Mouse (Mus musculus) megakaryocyte, adult 5-6 weeks (primary cell): Measurements from ENCODE around the gene Sacs. TPM values are rescaled to one million over a fixed set of nuclear protein-coding genes. Genes with fewer than 3 reads are reported as not detected.

Source experiments
- ATAC-seq: 2 replicates; pipeline ENCODE4 v1.8.0; 2016; ENCODE audit warnings: mild to moderate bottlenecking, inconsistent platforms; ENCODE audit not compliant: poor library complexity, severe bottlenecking
- total RNA-seq, 2 experiments: library from RNA; stranded (forward) in 1 of 2; stranded (reverse) in 1 of 2; fragments of 153-499, 151-499 nt in 1 of 2; fragments of 221-1000, 200-1000 nt in 1 of 2; gene quantifications; 2 replicates each; pipeline versions ENCODE4 v1.2.3 to v1.2.4; 2015 to 2017

Gene Sacs
- total RNA-seq, 2 experiments from 2014 or later = 8.8 to 9.8 TPM

- no peak for ATAC-seq
Observed at GRCm38 (mm10) chr14:61235846-61236474, 97.7 kb downstream of the Sacs start.

DNA sequence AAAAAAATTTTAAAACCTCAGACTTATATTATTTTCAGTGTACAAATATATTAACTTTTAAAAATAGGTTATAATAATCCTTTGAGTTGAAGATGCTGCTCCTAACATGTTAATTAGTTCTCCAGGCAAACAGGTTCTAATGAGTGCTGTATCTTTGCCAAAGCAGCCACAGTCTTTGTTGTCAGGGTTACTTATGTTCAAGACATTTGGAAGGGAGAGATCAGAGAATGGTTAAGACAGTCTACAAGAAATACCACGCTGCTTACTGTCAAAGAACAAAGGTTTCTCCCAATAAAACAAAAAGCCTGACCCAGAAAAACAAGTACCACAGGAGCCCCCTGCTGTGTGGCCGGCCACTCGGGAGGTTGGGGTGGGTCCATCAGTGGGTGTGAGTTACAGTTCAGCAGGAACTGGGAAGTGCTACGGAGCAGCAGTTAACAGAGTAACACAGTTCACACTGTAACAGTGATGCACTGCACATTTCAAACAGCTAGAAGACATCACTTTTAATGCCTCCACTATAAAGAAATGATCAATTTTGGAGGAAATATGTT lies 98.9 kb downstream of the Sacs start:
- ATAC-seq = no peak

DNA sequence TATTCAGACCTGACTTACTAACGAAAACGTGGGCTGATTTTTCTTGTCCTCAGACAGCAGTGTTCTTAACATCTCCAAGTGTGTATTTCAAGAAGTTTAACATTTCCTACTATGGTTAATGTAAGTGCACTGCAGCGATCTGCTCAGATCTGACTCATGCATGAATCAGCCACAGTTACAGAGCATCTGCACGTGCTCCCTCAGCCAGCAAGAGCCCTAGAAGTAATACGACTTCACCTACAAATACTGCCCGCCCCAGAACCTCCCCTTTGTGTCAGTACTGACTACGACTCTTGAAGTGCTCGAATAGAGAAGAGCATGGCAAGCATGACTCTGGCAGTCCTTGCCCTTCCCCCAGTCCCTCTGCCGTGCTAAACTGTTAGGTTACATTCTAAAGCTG lies 100.5 kb downstream of the Sacs start:
- no peak for ATAC-seq

GRCm38 (mm10) chr14:61242611-61243010 lies 104.4 kb downstream of the Sacs start:
- no peak for ATAC-seq

DNA sequence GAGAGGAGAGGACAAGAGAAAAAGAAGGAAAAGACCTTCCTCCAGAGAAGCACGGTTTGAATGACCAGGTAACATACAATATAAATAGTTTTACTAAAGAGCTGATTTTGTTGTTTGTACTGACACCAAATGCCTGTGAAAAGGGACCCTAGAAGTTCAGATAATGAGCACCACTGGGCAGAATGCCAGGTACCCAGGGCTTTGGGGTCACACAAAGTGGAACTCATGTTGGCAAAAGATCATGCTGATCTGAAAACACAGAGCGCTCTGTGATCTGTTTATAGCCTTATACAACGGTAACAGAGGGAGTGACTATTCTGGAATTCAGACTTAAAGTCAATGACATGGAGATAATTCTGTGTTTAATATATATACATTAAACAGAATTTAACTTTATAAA lies 108.2 kb downstream of the Sacs start:
- no peak for ATAC-seq

- ATAC-seq = no peak
Observed at GRCm38 (mm10) chr14:61252596-61253388, 114.5 kb downstream of the Sacs start.

- ATAC-seq = no peak
Observed at GRCm38 (mm10) chr14:61258352-61258751, 120.1 kb downstream of the Sacs start, which contains the start of gene Sgcg. TSS of gene Sgcg (minus strand) at chr14:61258490.

DNA sequence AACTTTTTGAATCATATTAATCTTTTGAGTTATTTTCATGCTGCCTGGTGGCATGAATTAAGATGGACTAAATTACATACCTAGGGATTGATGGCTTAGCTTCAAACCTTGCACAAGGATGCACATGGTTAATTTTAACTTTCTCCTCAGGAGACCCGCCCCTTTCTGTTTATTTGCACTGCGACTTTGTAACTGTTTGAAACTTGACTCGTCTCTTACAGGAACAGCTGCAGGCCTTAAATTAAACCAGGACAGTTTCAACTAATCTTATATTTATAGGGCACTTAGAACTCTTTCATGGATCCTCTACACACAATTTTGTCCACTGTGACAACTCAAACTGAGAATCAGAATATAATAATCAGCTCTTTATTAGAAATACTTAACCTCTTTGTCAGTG lies 120.8 kb downstream of the Sacs start:
- ATAC-seq = no peak

DNA sequence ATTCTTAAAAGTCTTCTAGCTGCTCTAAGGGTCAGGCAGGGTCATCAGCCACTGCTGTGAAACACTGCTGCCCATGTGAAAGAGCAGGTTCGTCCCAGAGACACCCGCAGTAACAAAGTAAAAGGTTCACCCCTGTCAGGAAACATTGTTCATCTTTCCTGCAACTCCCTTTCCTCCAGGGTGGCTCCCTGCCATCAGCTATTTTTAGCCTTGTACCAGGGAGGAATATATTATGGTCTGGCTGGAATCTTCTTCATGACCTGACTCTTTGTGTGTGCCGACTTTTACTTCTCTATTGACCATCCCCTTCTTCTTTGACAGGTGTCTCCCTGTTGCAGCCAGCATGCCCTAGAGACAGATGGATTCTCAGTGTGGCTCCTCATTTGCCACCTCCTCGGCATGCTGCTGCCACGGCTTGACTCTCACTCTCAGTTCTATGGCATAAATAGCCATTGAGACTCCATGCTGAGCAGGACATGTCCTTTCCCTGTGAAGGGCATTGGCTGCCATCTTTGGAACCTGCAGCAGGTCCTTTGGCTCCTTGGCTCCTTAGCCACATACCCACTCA lies 129.7 kb downstream of the Sacs start:
- no peak for ATAC-seq

DNA sequence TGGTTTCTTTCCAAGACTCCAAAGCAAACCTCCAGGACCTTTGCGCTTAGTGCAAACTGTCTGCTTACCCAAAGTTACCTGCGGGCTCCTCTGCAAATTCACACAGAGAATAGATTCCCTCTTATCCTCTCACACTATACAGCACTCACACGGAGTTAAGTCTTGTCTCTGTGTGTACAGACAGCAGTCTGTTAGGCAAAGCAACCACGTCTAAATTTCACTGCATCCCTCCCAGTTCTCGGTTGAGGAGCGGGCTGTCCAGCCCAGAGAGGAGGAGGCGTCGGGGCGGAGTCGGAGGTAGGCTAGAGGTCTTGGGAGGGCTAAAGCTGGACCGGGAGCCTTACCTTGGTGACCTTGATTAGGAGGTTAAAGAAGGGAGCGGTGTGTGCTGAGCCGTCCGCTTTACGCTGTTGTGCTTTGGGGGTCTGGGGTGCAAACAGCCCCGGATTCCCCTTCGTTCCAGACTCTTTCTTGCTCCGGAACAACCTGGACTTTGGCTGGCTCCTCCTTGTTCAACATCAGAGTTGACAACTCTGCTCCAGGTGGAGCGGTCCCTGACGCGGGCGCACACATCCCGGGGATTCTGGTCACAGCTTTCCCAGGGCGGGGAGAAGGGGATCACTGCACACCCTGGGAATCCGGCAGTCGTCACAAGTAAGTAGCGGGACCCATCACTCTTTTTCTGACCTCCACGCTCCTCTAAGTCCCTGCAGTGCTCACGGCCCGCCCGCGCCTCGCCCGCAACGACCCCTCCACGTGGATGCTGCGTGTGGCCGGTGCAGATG lies 136.3 kb downstream of the Sacs start:
- ATAC-seq = no peak

DNA sequence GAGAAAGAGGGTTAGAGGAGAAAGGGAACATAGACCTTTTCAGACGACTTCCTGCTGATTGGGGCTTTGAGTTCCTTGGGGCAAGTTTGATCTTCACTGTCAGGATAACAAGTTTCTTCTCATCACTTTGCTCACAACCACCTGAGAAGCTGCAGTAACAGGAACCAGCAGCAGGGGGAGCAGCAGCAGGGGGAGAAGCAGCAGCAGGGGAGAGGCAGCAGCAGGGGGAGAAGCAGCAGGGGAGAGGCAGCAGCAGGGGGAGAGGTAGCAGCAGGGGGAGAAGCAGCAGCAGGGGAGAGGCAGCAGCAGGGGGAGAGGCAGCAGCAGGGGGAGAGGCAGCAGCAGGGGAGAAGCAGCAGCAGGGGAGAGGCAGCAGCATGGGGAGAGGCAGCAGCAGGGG lies 139.0 kb downstream of the Sacs start:
- ATAC-seq = peak; percentile 69

- ATAC-seq = peak; percentile 49; the same call in 1 of the 2 replicates
Observed at GRCm38 (mm10) chr14:61278676-61279300, 140.5 kb downstream of the Sacs start.

- ATAC-seq = peak; percentile 86
Observed at GRCm38 (mm10) chr14:61288606-61289286, 150.5 kb downstream of the Sacs start.

Other genes with a start within 250 kb of the Sacs start
- 0.16 TPM in 1 of 2 replicates, not detected in the other for gene Tnfrsf19, start 92.0 kb upstream of the Sacs start, total RNA-seq (2015)
- 0.29 and 0.45 TPM in 2 replicates for gene Tnfrsf19, start 92.0 kb upstream of the Sacs start, total RNA-seq (2017)
- not detected in 2 replicates for gene Sgcg, start 120.0 kb downstream of the Sacs start, total RNA-seq (2015)
- gene Sgcg, start 120.0 kb downstream of the Sacs start, total RNA-seq (2017) = not detected in 2 replicates
- 55.5 and 62.1 TPM in 2 replicates for gene Arl11, start 171.3 kb downstream of the Sacs start, total RNA-seq (2015)
- gene Arl11, start 171.3 kb downstream of the Sacs start, total RNA-seq (2017) = 24.3 and 30.7 TPM in 2 replicates
- gene Ebpl, start 222.0 kb downstream of the Sacs start, total RNA-seq (2015) = 2.1 and 2.2 TPM in 2 replicates
- 0.98 and 1.2 TPM in 2 replicates for gene Ebpl, start 222.0 kb downstream of the Sacs start, total RNA-seq (2017)